Mouse (Mus musculus): ENCODE results near the gene Tdrd1.

The Tdrd1 gene

GRCm38 (mm10) chr19:56908472-56909270 is 82.7 kb downstream of the Tdrd1 start:
- DNase-seq (ENCODE audit: extremely low read depth, low read depth): no peak

GRCm38 (mm10) chr19:56910561-56910960 is 84.6 kb downstream of the Tdrd1 start:
- no peak for DNase-seq (ENCODE audit: extremely low read depth, low read depth)

DNA sequence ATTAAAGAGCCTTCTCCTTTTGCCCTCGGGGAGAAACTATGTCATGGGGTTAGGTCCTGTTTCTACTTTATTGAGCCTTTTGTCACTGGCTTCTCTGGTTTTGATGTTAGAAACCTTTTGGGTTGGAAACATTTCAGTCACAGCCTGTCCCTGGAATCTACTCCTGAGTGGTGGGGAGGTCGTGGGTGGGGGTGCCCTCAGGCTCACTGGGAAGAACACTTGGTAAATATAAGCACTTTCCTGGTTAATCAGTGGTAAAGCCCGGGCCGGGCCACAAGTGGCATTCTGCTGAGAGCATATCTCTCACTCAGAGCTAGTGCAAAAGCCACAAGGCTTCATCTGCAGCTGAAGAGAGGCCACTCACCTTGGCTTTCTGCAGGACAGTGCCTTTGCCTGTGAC is 87.8 kb downstream of the Tdrd1 start:
- DNase-seq (ENCODE audit: extremely low read depth, low read depth): no peak

- DNase-seq (ENCODE audit: extremely low read depth, low read depth): no peak
Observed at GRCm38 (mm10) chr19:56914658-56915057, 88.6 kb downstream of the Tdrd1 start.

GRCm38 (mm10) chr19:56915084-56915483 is 89.1 kb downstream of the Tdrd1 start:
- DNase-seq (ENCODE audit: extremely low read depth, low read depth): no peak
